Mouse (Mus musculus) myocyte (in vitro differentiated cells): ENCODE results near the gene Rnls.

ENCODE experiments used
- POLR2AphosphoS2 ChIP-seq: IDR thresholded peaks from one replicate; pipeline ENCODE4 v1.6.1; 2011; ENCODE audit warnings: low read depth, control low read depth; ENCODE audit not compliant: insufficient read length
- TCF3 ChIP-seq: IDR thresholded peaks from one replicate; pipeline ENCODE4 v1.6.1; 2011; ENCODE audit warnings: low read depth, control low read depth; ENCODE audit not compliant: insufficient read length

DNA sequence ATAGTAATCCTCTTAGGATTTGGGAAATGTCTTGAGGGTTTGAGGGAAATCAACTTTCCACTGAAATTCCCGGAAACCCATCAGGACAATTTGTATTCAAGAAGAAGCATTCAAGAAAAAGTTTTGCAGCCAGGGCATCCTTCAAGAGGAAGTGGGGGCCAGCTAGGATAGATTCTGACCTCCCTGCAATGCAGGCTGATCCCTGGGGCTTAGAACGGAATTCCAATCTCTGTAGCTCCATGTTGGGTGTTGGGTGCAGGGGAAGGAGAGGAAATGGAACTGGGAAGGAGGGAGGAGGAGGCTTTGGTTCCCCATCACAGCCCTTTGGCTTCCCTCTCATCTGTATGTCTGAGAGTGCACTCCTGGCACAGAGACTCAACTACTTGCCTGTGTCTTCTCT is 303.2 kb downstream of the Rnls start:
- TF ChIP-seq POLR2AphosphoS2 (no peak), TCF3 (no peak)
